Mouse (Mus musculus) liver, postnatal 0 days (tissue): ENCODE measurements at regions not wholly inside any gene's neighbourhood (a gene's known extent, or its start where the extent isn't known, plus 50 kb on each side); places are given as distances from the start of the nearest gene placed in this dataset.
A peak's percentile ranks its signal among the peaks of the same experiment; 100 is the strongest.

Source experiments
- CTCF ChIP-seq: sonication (generic); IDR thresholded peaks from 2 replicates; pipeline ENCODE4 v1.5.1; 2016; ENCODE audit warnings: antibody characterized with exemption, low read depth
- EP300 ChIP-seq: IDR thresholded peaks from 2 replicates; pipeline ENCODE4 v1.6.1; 2016; ENCODE audit warnings: antibody characterized with exemption, low read depth, mild to moderate bottlenecking

DNA sequence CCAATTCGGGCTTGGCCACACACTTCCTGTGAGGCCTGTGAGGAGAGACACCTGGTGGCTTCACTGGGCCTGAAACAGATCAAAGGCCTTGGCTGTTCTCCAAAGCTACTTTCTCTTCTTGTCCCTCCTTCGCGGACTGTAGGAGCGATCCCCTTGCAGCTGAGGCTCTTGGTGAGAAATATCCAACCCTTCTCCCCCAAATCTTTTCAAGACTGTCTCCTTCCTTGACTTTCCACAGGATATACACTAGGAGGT is 86.2 kb upstream of the Lhx1 start:
- TF ChIP-seq CTCF (0 out of 2 replicates have a peak, but pooled peaks have one; percentile 12), EP300 (no peak)
